ENCODE assay signal across 20 mouse cellular contexts in genomic region chr3:16733295-16733935, GRCm38 (mm10).
DNase-seq lines count a peak whose midpoint lies in the region; ATAC-seq and TF ChIP-seq lines count a peak whose summit lies in the region.
"Had no signal": no experiment of that assay in that cellular context is flagged by ENCODE, and none has a peak within 500 bp of the region (broad histone marks: within the 10 kb centered on the region; RNA-seq: fewer than 3 reads in every experiment).

No protein-coding gene starts in this region.

- H3K27me3 ChIP-seq in forebrain, embryonic 11.5 days (ENCODE audit: control insufficient read depth, insufficient read depth, low read length): no peaks in the 10 kb centered on the region
- no peaks in the 10 kb centered on the region for H3K27me3 ChIP-seq in forebrain, embryonic 10.5 days (ENCODE audit: poor library complexity, severe bottlenecking)
- H3K27me3 ChIP-seq in forebrain, embryonic 15.5 days: no peaks in the 10 kb centered on the region
- H3K27me3 ChIP-seq in hindbrain, embryonic 16.5 days (replicated peaks; ENCODE audit: control insufficient read depth, insufficient read depth, low read length): no peaks in the 10 kb centered on the region
- no peaks in the 10 kb centered on the region for H3K27me3 ChIP-seq in midbrain, postnatal 0 days (ENCODE audit: insufficient read depth, low read length)
- H3K27me3 ChIP-seq: limb, embryonic 12.5 days; liver, embryonic 13.5 days; lung, embryonic 15.5 days had no signal

- H3K27ac ChIP-seq in forebrain, embryonic 11.5 days (ENCODE audit: low read depth, low read length): no peak overlapping the region
- H3K27ac ChIP-seq in forebrain, embryonic 10.5 days: no peak overlapping the region
- peak overlapping the region; percentile 27; the same call in 1 of the 2 replicates for H3K27ac ChIP-seq in forebrain, embryonic 15.5 days (replicated peaks)
- H3K27ac ChIP-seq in hindbrain, embryonic 16.5 days (ENCODE audit: low read depth, low read length): no peak overlapping the region
- H3K27ac ChIP-seq in midbrain, postnatal 0 days (ENCODE audit: low read depth, low read length): no peak overlapping the region
- H3K27ac ChIP-seq: limb, embryonic 12.5 days; liver, embryonic 13.5 days; lung, embryonic 15.5 days had no signal

- H3K36me3 ChIP-seq in forebrain, embryonic 11.5 days (ENCODE audit: control insufficient read depth, insufficient read depth, low read length): no peaks in the 10 kb centered on the region
- no peaks in the 10 kb centered on the region for H3K36me3 ChIP-seq in forebrain, embryonic 10.5 days (replicated peaks)
- H3K36me3 ChIP-seq in forebrain, embryonic 15.5 days: no peaks in the 10 kb centered on the region
- no peaks in the 10 kb centered on the region for H3K36me3 ChIP-seq in hindbrain, embryonic 16.5 days (ENCODE audit: control insufficient read depth, insufficient read depth, low read length)
- no peaks in the 10 kb centered on the region for H3K36me3 ChIP-seq in midbrain, postnatal 0 days (ENCODE audit: insufficient read depth, low read length)
- H3K36me3 ChIP-seq: G1E; limb, embryonic 12.5 days; liver, embryonic 13.5 days; lung, embryonic 15.5 days had no signal

- TF ChIP-seq CTCF in midbrain, postnatal 0 days (IDR thresholded peaks at IDR 0.05): no peak

- no peaks in the 10 kb centered on the region for H3K9me3 ChIP-seq in forebrain, embryonic 11.5 days (ENCODE audit: control insufficient read depth, low read length)
- H3K9me3 ChIP-seq in forebrain, embryonic 10.5 days: no peaks in the 10 kb centered on the region
- H3K9me3 ChIP-seq in forebrain, embryonic 15.5 days: no peaks in the 10 kb centered on the region
- no peaks in the 10 kb centered on the region for H3K9me3 ChIP-seq in hindbrain, embryonic 16.5 days (ENCODE audit: control insufficient read depth, low read length)
- H3K9me3 ChIP-seq in midbrain, postnatal 0 days (ENCODE audit: low read length): no peaks in the 10 kb centered on the region
- H3K9me3 ChIP-seq: G1E; limb, embryonic 12.5 days; liver, embryonic 13.5 days; lung, embryonic 15.5 days had no signal

- H3K9ac ChIP-seq in forebrain, embryonic 11.5 days (ENCODE audit: low read length): no peak overlapping the region
- no peak overlapping the region for H3K9ac ChIP-seq in forebrain, embryonic 15.5 days (replicated peaks)
- no peak overlapping the region for H3K9ac ChIP-seq in hindbrain, embryonic 16.5 days (ENCODE audit: low read depth, low read length)
- no peak overlapping the region for H3K9ac ChIP-seq in midbrain, postnatal 0 days (replicated peaks; ENCODE audit: low read length, poor library complexity, severe bottlenecking)
- H3K9ac ChIP-seq: limb, embryonic 12.5 days; liver, embryonic 13.5 days; lung, embryonic 15.5 days had no signal

- DNase-seq in forebrain, embryonic 11.5 days (ENCODE audit: low spot score): no peak
- DNase-seq in forebrain, embryonic 10.5 days (ENCODE audit: extremely low spot score, low spot score): no peak
- peak; percentile 14 for DNase-seq in midbrain, postnatal 0 days (ENCODE audit: low spot score)
- DNase-seq in heart, postnatal 25 days (ENCODE audit: low spot score): no peak
- DNase-seq in right cerebral cortex, postnatal 4 days: no peak
- DNase-seq in lung, postnatal 10 days: no peak
- DNase-seq: adrenal gland, postnatal 14 days; cerebellum, adult 2 months; gastrocnemius, postnatal 14 days; heart, adult 18-20 months; heart, postnatal 4 days; liver, embryonic 13.5 days; thymus, postnatal 36 days had no signal

- WGBS in forebrain, embryonic 11.5 days: 71% methylated on average over 2 of the region's 2 CpGs
- WGBS in forebrain, embryonic 10.5 days: 77% methylated on average over 2 of the region's 2 CpGs
- 47% methylated on average over 2 of the region's 2 CpGs for WGBS in forebrain, embryonic 15.5 days
- 42% methylated on average over 2 of the region's 2 CpGs for WGBS in hindbrain, embryonic 16.5 days
- 50% methylated on average over 2 of the region's 2 CpGs for WGBS in midbrain, postnatal 0 days

- no peak overlapping the region for H3K4me2 ChIP-seq in forebrain, embryonic 11.5 days (ENCODE audit: low read depth, low read length, severe bottlenecking)
- H3K4me2 ChIP-seq in forebrain, embryonic 15.5 days (replicated peaks): no peak overlapping the region
- H3K4me2 ChIP-seq in hindbrain, embryonic 16.5 days (ENCODE audit: low read length): no peak overlapping the region
- no peak overlapping the region for H3K4me2 ChIP-seq in midbrain, postnatal 0 days (ENCODE audit: low read depth, low read length, poor library complexity, severe bottlenecking)
- H3K4me2 ChIP-seq: limb, embryonic 12.5 days; liver, embryonic 13.5 days; lung, embryonic 15.5 days had no signal

- no peak overlapping the region for H3K4me3 ChIP-seq in forebrain, embryonic 11.5 days (ENCODE audit: low read depth, low read length)
- H3K4me3 ChIP-seq in forebrain, embryonic 10.5 days: no peak overlapping the region
- H3K4me3 ChIP-seq in forebrain, embryonic 15.5 days: no peak overlapping the region
- no peak overlapping the region for H3K4me3 ChIP-seq in hindbrain, embryonic 16.5 days (ENCODE audit: low read length)
- no peak overlapping the region for H3K4me3 ChIP-seq in midbrain, postnatal 0 days (ENCODE audit: low read depth, low read length)
- H3K4me3 ChIP-seq: limb, embryonic 12.5 days; liver, embryonic 13.5 days; lung, embryonic 15.5 days had no signal

- intact Hi-C loops in heart, postnatal 25 days (cut with DNase I): no loop called here

- no peaks in the 10 kb centered on the region for H3K4me1 ChIP-seq in forebrain, embryonic 11.5 days (replicated peaks; ENCODE audit: control insufficient read depth, insufficient read depth, low read length)
- H3K4me1 ChIP-seq in forebrain, embryonic 10.5 days: no peaks in the 10 kb centered on the region
- peaks cover 2% of the 10 kb centered on the region; the same call in 1 of the 2 replicates for H3K4me1 ChIP-seq in forebrain, embryonic 15.5 days
- H3K4me1 ChIP-seq in hindbrain, embryonic 16.5 days (ENCODE audit: control insufficient read depth, insufficient read depth, low read depth, low read length): no peaks in the 10 kb centered on the region
- no peaks in the 10 kb centered on the region for H3K4me1 ChIP-seq in midbrain, postnatal 0 days (ENCODE audit: insufficient read depth, low read length)
- H3K4me1 ChIP-seq: limb, embryonic 12.5 days; liver, embryonic 13.5 days; lung, embryonic 15.5 days had no signal

- peak; percentile 81 for ATAC-seq in forebrain, embryonic 11.5 days (replicated peaks; ENCODE audit: low FRiP score)
- peak; percentile 95 for ATAC-seq in forebrain, embryonic 15.5 days (replicated peaks)
- ATAC-seq in hindbrain, embryonic 16.5 days: peak; percentile 80
- peak; percentile 13; the same call in 1 of the 2 replicates for ATAC-seq in midbrain, postnatal 0 days (ENCODE audit: low FRiP score)
- ATAC-seq: CD4-positive, CD25-positive, alpha-beta regulatory T cell, adult 4 months; intestine, embryonic 16.5 days had no signal

Comparison
In these comparisons a context has a peak if more than half of its experiments do, and no peak if none do; other contexts are left out.
1. ATAC-seq: peak in every context shown above with its lines; median percentile 95 in forebrain, embryonic 15.5 days; 81 in forebrain, embryonic 11.5 days; 80 in hindbrain, embryonic 16.5 days; 13 in midbrain, postnatal 0 days.